Mouse (Mus musculus) erythroblast, embryonic 14.5 days (primary cell): ENCODE measurements around the gene Nmnat2.

ENCODE experiments used
- GATA1 ChIP-seq: IDR thresholded peaks from 2 replicates; pipeline ENCODE4 v1.6.1; 2012; ENCODE audit warnings: low read length, inconsistent platforms, mixed read lengths
- TAL1 ChIP-seq: IDR thresholded peaks from 3 replicates; pipeline ENCODE4 v1.6.1; 2012; ENCODE audit warnings: low read length, inconsistent platforms, mixed read lengths

- TF ChIP-seq TAL1, result no peak
- TF ChIP-seq GATA1, result no peak
Measured at GRCm38 (mm10) chr1:153041046-153041445, 86.3 kb downstream of the Nmnat2 start.
